Mouse (Mus musculus) adrenal gland, adult 10 weeks (tissue): ENCODE results near the gene Lypd1. TPM values are rescaled to one million over a fixed set of nuclear protein-coding genes. Genes with fewer than 3 reads are reported as not detected.

Experiments
- polyA plus RNA-seq: library from polyadenylated mRNA; stranded (reverse); fragments of 350-450 nt; fragmentation: Illumina TruSeq; extraction: RNeasy Lipid Tissue Mini Kit (QIAGEN cat#74804); gene quantifications from one replicate; pipeline ENCODE4 v1.2.3, GENCODE M21; 2014; ENCODE audit warnings: low read depth, low replicate concordance

Gene Lypd1
- 2.2 TPM for polyA plus RNA-seq

GRCm38 (mm10) chr1:125912601-125913600 is at the start of gene Lypd1:
Gene Lypd1, minus strand, starts transcription at chr1:125913101.

Other genes with a start within 250 kb of the Lypd1 start
- gene Gpr39, start 236.1 kb downstream of the Lypd1 start, polyA plus RNA-seq: not detected